Mouse (Mus musculus): ENCODE measurements at regions not wholly inside any gene's neighbourhood (a gene's known extent, or its start where the extent isn't known, plus 50 kb on each side); places are given as distances from the start of the nearest gene placed in this dataset.

DNA sequence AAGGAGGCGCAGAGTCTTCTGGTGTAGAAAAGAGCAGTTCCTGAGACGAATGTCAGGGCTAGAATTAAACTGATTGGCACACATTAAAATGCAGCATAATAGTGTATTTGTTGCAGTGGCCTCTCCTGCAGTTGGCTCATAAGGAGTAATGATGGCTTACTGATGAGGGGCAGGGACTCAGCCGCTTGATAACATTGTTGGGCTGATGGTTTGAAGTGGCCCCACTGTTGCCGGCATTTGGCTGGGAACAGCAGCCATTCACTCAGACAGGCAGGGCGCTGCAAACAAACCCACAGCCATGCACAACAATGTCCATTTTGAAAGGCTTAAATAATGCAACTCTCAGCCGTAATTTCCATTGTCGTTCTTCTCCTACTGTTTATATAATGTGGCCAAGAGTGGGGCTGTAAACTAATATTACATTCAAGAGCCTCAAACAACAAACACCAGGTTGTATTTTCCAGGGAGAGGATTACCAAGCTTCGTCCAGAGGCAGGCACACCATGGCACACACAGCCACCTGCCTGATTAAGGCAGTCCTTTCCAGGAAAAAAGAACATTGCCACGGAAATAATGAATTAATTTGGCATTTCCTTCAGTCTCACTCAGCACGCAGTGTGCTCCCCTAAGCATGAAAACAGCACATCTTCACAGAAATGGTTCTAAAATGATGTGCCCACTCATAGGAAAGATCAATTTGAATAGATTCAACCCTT is 374.1 kb downstream of the Nedd1 start:
- no peak for ATAC-seq (replicated peaks; ENCODE audit: low FRiP score, poor library complexity, severe bottlenecking)

GRCm38 (mm10) chr10:92339671-92340070 is 382.5 kb downstream of the Nedd1 start:
- no peak for ATAC-seq (replicated peaks; ENCODE audit: low FRiP score, poor library complexity, severe bottlenecking)

DNA sequence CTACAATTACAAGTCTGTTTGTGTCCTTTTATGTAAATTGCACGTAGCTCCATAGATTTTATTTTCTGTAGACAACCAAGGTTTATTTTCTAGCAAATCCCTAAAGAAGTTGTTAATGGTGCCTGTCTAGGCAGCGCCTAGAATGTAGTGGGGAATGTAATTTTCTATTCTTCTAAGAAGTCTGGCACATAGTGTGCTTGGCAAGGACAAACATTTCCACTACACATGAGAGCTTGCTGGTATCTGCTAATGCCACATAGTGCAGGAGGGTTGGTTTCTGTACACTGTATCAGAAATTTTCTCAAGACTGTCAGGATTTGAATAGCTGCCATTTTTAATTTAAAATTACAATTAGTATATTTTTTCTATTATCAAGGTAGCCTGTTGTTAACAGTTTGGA is 385.3 kb downstream of the Nedd1 start:
- no peak for ATAC-seq (replicated peaks; ENCODE audit: low FRiP score, poor library complexity, severe bottlenecking)

GRCm38 (mm10) chr10:92336138-92336537 is 386.1 kb downstream of the Nedd1 start:
- no peak for ATAC-seq (replicated peaks; ENCODE audit: low FRiP score, poor library complexity, severe bottlenecking)

- no peak for ATAC-seq (replicated peaks; ENCODE audit: low FRiP score, poor library complexity, severe bottlenecking)
These were observed 387.1 kb downstream of the Nedd1 start for GRCm38 (mm10) chr10:92335141-92335540.

GRCm38 (mm10) chr10:92333869-92334268 is 388.4 kb downstream of the Nedd1 start:
- no peak for ATAC-seq (replicated peaks; ENCODE audit: low FRiP score, poor library complexity, severe bottlenecking)

GRCm38 (mm10) chr10:92333042-92333774 is 389.0 kb downstream of the Nedd1 start:
- ATAC-seq (replicated peaks; ENCODE audit: low FRiP score, poor library complexity, severe bottlenecking), result no peak

DNA sequence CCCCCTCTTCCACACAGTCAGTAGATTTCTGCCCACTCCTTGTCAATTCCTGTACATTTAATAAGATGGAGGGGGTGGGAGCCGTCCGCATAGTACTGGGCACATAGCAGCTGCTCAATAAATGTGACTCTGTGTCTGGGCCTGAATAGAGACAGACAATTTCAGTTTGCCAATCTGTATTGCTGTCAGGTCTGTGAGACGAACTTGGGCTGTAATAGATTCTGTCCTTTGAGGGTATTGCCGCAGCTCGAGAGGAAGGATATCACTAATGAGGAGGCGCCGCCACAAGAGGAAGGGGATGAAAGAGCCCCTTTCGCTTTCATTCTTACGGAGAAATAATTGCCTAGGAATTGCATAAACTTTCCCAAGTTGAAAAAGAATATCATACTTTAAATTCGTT is 392.1 kb downstream of the Nedd1 start:
- ATAC-seq (replicated peaks; ENCODE audit: low FRiP score, poor library complexity, severe bottlenecking), result no peak

DNA sequence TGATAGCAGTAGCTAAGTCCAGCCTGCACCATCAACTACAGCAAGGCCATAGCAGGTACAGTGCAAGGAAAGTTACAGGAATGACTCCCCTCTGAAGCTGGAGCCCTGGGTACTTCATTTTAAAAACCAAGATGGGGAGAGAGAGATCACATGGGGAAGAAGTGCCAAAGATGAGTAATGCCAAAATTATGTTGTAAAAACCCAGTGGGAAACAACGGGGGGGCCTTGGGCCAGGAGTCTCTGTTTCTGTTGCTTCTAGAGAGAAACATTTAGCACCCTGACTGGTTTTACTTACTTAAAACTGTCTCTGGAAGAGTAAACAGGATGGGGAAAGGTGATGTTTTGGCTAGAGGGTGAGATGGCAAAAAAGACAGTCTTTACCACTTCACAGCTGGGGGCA is 392.6 kb downstream of the Nedd1 start:
- no peak for ATAC-seq (replicated peaks; ENCODE audit: low FRiP score, poor library complexity, severe bottlenecking)

DNA sequence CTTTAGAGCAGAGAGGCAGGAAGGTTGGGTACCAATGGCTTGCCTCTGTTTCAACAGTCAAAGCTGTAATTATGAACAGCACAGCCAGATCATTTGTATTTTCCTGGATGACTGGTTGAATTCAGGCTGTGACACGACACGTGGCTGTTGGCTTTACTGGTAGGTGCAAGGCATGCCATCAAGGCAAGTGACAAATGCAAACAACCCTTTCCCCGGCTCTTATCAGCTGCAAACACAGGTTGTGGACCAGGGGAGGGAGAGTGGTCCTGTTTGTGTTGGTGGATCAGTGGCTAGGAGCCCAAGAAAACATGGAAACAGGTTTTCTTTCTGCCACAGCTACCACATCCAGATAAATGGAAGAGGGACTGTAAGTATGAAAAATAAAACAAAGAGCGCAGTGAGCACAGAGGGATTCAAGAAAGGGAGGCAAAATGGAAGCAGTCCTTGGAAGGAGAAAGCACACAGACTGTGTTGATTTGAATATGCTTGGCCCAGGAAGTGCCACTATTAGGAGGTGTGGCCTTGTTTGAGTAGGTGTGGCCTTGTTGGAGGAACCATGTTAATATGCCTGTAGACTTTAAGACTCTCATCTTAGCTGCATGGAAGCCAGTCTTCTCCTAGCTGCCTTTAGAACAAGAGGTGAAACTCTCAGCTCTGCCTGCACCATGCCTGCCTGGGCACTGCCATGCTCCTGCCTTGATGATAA is 396.8 kb downstream of the Nedd1 start:
- no peak for ATAC-seq (replicated peaks; ENCODE audit: low FRiP score, poor library complexity, severe bottlenecking)

GRCm38 (mm10) chr10:92314606-92315005 is 407.6 kb downstream of the Nedd1 start:
- ATAC-seq (replicated peaks; ENCODE audit: low FRiP score, poor library complexity, severe bottlenecking), result no peak

- no peak for ATAC-seq (replicated peaks; ENCODE audit: low FRiP score, poor library complexity, severe bottlenecking)
These were observed 409.9 kb downstream of the Nedd1 start for GRCm38 (mm10) chr10:92312278-92312677.

- ATAC-seq (replicated peaks; ENCODE audit: low FRiP score, poor library complexity, severe bottlenecking), result no peak
These were observed 413.6 kb downstream of the Nedd1 start for GRCm38 (mm10) chr10:92308643-92309042.

DNA sequence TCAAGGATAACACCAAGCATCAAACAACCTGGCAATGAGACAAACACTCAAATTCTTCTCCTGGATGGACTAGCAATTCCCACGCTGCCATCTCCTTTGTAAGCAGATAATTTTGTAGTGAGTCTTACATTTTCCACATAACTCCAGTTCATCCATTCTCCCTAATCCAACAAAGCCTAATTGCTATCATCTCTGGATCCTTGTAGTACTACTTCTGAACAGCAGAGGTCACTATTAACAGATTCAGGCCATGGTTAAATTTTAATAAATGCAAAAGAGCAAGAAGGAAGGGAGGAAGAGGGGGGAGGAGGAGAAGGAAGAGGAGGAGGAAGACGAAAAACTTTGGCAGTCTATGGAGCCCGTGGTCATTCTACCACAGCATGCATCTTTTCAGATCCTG is 414.4 kb downstream of the Nedd1 start:
- ATAC-seq (replicated peaks; ENCODE audit: low FRiP score, poor library complexity, severe bottlenecking), result no peak

- ATAC-seq (replicated peaks; ENCODE audit: low FRiP score, poor library complexity, severe bottlenecking), result no peak
These were observed 423.5 kb downstream of the Nedd1 start for GRCm38 (mm10) chr10:92298693-92299092.

GRCm38 (mm10) chr10:92296837-92297236 is 425.4 kb downstream of the Nedd1 start:
- ATAC-seq (replicated peaks; ENCODE audit: low FRiP score, poor library complexity, severe bottlenecking), result no peak

DNA sequence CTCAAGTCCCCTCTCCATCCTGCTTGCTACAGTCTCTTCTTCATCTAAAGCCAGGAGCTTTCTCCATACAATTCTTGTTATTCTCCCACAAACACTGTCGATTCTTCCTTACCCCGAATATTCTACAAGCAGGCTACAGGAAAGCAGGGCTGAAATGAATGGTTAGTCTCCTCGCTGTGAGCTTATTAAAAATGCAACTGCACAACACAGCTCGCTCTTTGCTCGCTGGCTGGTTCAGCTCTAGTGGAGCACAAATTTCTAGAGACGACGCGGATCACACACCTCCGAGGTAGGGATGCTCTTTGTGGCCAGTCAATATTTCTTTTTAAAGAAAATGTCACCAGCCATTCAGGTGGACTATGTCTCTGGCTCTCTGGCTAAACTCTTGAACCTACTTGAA is 425.9 kb downstream of the Nedd1 start:
- ATAC-seq (replicated peaks; ENCODE audit: low FRiP score, poor library complexity, severe bottlenecking), result no peak

GRCm38 (mm10) chr10:92293261-92293660 is 429.0 kb downstream of the Nedd1 start:
- ATAC-seq (replicated peaks; ENCODE audit: low FRiP score, poor library complexity, severe bottlenecking), result no peak

DNA sequence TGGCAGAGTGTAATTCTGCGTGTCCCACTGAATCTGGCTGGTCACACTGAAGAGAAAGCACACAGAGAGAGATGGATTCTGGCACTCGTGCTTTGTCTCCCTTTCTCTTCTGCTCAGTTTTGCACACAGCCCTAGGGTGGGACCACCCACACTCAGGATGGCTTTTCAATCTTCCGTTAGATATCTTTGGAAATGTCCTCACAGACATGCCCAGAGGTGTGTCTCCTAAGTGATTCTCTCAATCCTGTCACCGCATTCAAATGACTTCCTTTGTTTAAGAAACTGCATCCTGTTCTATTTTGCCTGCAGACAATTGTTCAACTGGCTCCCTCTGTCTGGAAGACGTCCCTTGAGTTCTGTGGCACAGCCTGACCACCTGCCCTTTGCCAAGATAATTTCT is 433.0 kb downstream of the Nedd1 start:
- ATAC-seq (replicated peaks; ENCODE audit: low FRiP score, poor library complexity, severe bottlenecking), result no peak

DNA sequence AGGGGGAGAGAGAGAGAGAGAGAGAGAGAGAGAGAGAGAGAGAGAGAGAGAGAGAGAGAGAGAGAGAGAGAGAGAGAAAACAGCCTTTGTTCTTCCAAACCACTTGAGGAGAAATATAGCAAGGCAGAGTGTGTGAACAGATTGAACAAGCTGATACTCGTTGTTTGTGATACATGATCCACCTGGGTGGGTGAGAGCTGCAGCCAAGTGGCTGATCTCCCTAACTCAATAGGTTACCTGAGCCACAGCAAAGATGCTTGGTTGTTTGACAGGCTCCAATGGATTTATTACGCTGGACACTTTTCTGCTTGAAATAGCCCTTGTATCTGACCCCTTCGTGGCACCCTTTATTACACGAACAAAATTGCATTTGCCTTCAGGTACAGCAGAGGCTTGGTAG is 438.0 kb downstream of the Nedd1 start:
- no peak for ATAC-seq (replicated peaks; ENCODE audit: low FRiP score, poor library complexity, severe bottlenecking)

GRCm38 (mm10) chr10:92277981-92278380 is 444.2 kb downstream of the Nedd1 start:
- ATAC-seq (replicated peaks; ENCODE audit: low FRiP score, poor library complexity, severe bottlenecking), result no peak

Measured in erythroid progenitor cell, adult 5-6 weeks (primary cell).